ENCODE assay signal across 15 mouse cellular contexts in the genomic region with DNA sequence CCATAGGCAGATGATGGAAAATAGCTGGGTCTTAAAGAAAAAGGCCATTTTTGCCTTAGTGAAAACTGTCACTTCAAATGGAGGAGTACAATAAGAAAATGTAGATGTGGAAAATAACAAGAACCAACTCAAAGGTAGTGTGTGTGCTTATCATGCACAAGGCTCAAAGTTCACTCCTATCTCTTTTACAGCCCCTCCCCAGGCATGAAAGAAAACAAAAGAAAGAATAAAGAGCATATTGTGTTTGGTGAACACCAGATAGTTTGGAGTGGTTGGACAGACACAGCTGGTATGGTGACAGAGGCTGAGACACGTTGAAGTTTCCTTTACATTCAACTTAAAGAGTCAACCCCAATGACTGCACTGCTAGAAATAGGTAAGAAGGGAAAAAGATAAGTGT. TPM values are rescaled to one million over a fixed set of nuclear protein-coding genes. Genes with fewer than 3 reads are reported as not detected.
"Had no signal": no experiment of that assay in that cellular context is flagged by ENCODE, and none has a peak within 500 bp of the region (broad histone marks: within the 10 kb centered on the region; RNA-seq: fewer than 3 reads in every experiment).

No protein-coding gene starts in this region.

- DNase-seq: kidney, adult 18-20 months; kidney, postnatal 10 days; kidney, postnatal 4 days; left cerebral cortex, postnatal 4 days; lung, embryonic 14.5 days; lung, postnatal 10 days; lung, postnatal 4 days; right cerebral cortex, postnatal 25 days; thymus, adult 2 months; thymus, postnatal 25 days had no signal

- H3K9me3 ChIP-seq: hindbrain, embryonic 13.5 days; midbrain, embryonic 13.5 days had no signal

- H3K4me2 ChIP-seq: hindbrain, embryonic 13.5 days; lung, embryonic 14.5 days; midbrain, embryonic 13.5 days had no signal

- ATAC-seq: hindbrain, postnatal 0 days; midbrain, embryonic 13.5 days had no signal

- H3K9ac ChIP-seq: hindbrain, embryonic 13.5 days; lung, embryonic 14.5 days; midbrain, embryonic 13.5 days had no signal

- H3K4me1 ChIP-seq: hindbrain, embryonic 13.5 days; midbrain, embryonic 13.5 days had no signal

- H3K27ac ChIP-seq: hindbrain, embryonic 13.5 days; hindbrain, postnatal 0 days; midbrain, embryonic 13.5 days had no signal

- H3K27me3 ChIP-seq: hindbrain, embryonic 13.5 days; midbrain, embryonic 13.5 days had no signal

- H3K4me3 ChIP-seq: hindbrain, embryonic 13.5 days; midbrain, embryonic 13.5 days had no signal

RNA-seq across cellular contexts. Expression of a gene that starts 50.0 kb away (rescaled TPM):
- total RNA-seq: hindbrain, postnatal 0 days; midbrain, postnatal 0 days had no signal
- polyA plus RNA-seq: hindbrain, embryonic 13.5 days; hindbrain, postnatal 0 days; midbrain, embryonic 13.5 days; midbrain, postnatal 0 days; neural tube, embryonic 14.5 days had no signal
